Mouse (Mus musculus) G1E (cell line): ENCODE measurements around the gene Perm1.

ENCODE experiments used
- CTCF ChIP-seq: IDR thresholded peaks from 2 replicates; pipeline ENCODE4 v1.5.1; 2012; ENCODE audit warnings: low read depth, low read length, inconsistent platforms, mixed read lengths
- GATA1 ChIP-seq: IDR thresholded peaks from 2 replicates; pipeline ENCODE4 v1.6.1; 2012; ENCODE audit warnings: borderline replicate concordance, low read length, inconsistent platforms, mixed read lengths
- POLR2AphosphoS5 ChIP-seq: IDR thresholded peaks from 2 replicates; pipeline ENCODE4 v1.6.1; 2012; ENCODE audit warnings: low read depth, low read length, inconsistent platforms; ENCODE audit not compliant: insufficient replicate concordance
- TAL1 ChIP-seq: conservative IDR thresholded peaks from 2 replicates; pipeline ENCODE4 v1.6.1; 2012; ENCODE audit warnings: low read depth, low read length, inconsistent platforms, mixed read lengths

DNA sequence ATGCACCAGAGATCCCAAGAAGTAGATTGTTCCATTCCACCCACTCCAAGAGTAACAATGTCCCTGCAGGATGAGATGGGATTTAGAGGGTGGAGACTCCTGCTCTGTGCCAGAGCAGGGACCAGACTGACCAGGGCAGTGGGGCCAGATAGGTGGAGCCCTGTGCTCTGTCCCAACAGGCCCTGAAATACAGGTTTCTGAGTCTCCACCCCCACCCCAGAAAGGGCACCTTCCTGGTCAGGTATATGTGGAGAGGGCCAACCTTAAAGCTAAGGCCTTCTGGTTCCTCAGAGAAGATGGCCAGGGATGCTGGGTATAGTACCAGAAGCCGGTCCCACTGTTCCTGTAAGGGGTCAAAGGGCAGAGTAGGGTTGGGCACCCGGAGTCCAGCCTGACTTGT, 8.6 kb downstream of the Perm1 start:
- TF ChIP-seq CTCF (no peak), GATA1 (no peak), TAL1 (no peak), POLR2AphosphoS5 (no peak)
